In genomic region chr14:75010346-75010745, GRCm38 (mm10) we compare ENCODE assay signal across 15 mouse cellular contexts. TPM values are rescaled to one million over a fixed set of nuclear protein-coding genes. Genes with fewer than 3 reads are reported as not detected.
DNase-seq lines count a peak whose midpoint lies in the region; ATAC-seq and TF ChIP-seq lines count a peak whose summit lies in the region.
"Had no signal": no experiment of that assay in that cellular context is flagged by ENCODE, and none has a peak within 500 bp of the region (broad histone marks: within the 10 kb centered on the region; RNA-seq: fewer than 3 reads in every experiment).

No protein-coding gene starts in this region.

- no peak for TF ChIP-seq RAD21 in MEL (IDR thresholded peaks at IDR 0.05; ENCODE audit: low read depth, low read length)

- no peaks in the 10 kb centered on the region for H3K4me1 ChIP-seq in lung, postnatal 0 days (ENCODE audit: insufficient read depth, low read depth, low read length)
- peaks cover 3 to 19% of the 10 kb centered on the region in 2 experiments; a peak in 3 of 4 replicates for H3K4me1 ChIP-seq in MEL (ENCODE audit: control insufficient read depth in 1 of 2, insufficient read depth in 2 of 2, low read length in 2 of 2)
- H3K4me1 ChIP-seq: midbrain, embryonic 15.5 days had no signal

- ATAC-seq in lung, postnatal 0 days: no peak
- peak; percentile 40 to 44; a peak in 2 of 4 replicates for ATAC-seq in hematopoietic stem cell, adult 5-6 weeks (replicated peaks in 1 of 2; ENCODE audit: insufficient read depth in 1 of 2, low FRiP score in 2 of 2, low TSS enrichment in 1 of 2, low read depth in 1 of 2, poor library complexity in 2 of 2, severe bottlenecking in 2 of 2)
- ATAC-seq in neutrophil, adult 5-6 weeks (ENCODE audit: extremely low read depth, insufficient number of reproducible peaks, low FRiP score, poor library complexity, severe bottlenecking): peak; percentile 14; the same call in 1 of the 2 replicates
- ATAC-seq in megakaryocyte-erythroid progenitor cell, adult 5-6 weeks (replicated peaks; ENCODE audit: low FRiP score, low TSS enrichment, poor library complexity, severe bottlenecking): no peak
- ATAC-seq: midbrain, embryonic 15.5 days had no signal

- no peak overlapping the region for H3K9ac ChIP-seq in lung, postnatal 0 days (replicated peaks; ENCODE audit: low read depth)
- peak overlapping the region; percentile 11; the same call in 1 of the 2 replicates for H3K9ac ChIP-seq in MEL (ENCODE audit: control insufficient read depth, low read depth, low read length, poor library complexity, severe bottlenecking)
- H3K9ac ChIP-seq: midbrain, embryonic 15.5 days had no signal

- H3K4me2 ChIP-seq in lung, postnatal 0 days (replicated peaks; ENCODE audit: low read depth, low read length): no peak overlapping the region
- H3K4me2 ChIP-seq: midbrain, embryonic 15.5 days had no signal

- no peak overlapping the region for H3K4me3 ChIP-seq in lung, postnatal 0 days (ENCODE audit: low read depth, low read length)
- no peak overlapping the region; a peak in 1 of 4 replicates for H3K4me3 ChIP-seq in MEL (ENCODE audit: control insufficient read depth in 1 of 2, insufficient read depth in 1 of 2, low read depth in 2 of 2, low read length in 2 of 2)
- H3K4me3 ChIP-seq: hindbrain, embryonic 10.5 days; midbrain, embryonic 15.5 days had no signal

- TF ChIP-seq EP300 in lung, postnatal 0 days (IDR thresholded peaks at IDR 0.05): no peak
- TF ChIP-seq EP300 in MEL (IDR thresholded peaks at IDR 0.05; ENCODE audit: low read depth in 1 of 2, low read length in 2 of 2): no peak

- no peaks in the 10 kb centered on the region for H3K27me3 ChIP-seq in lung, postnatal 0 days (replicated peaks; ENCODE audit: insufficient read depth, low read length)
- H3K27me3 ChIP-seq in MEL (ENCODE audit: control insufficient read depth in 1 of 2, insufficient read depth in 2 of 2, low read length in 2 of 2): no peaks in the 10 kb centered on the region
- H3K27me3 ChIP-seq: midbrain, embryonic 15.5 days had no signal

- no peaks in the 10 kb centered on the region for H3K36me3 ChIP-seq in lung, postnatal 0 days (ENCODE audit: insufficient read depth, low read length)
- peaks cover 0 to 10% of the 10 kb centered on the region in 2 experiments; a peak in 2 of 4 replicates for H3K36me3 ChIP-seq in MEL (ENCODE audit: control insufficient read depth in 1 of 2, insufficient read depth in 2 of 2, low read length in 2 of 2)
- H3K36me3 ChIP-seq: hindbrain, embryonic 10.5 days; midbrain, embryonic 15.5 days had no signal

- no peak for TF ChIP-seq CTCF in lung, postnatal 0 days (IDR thresholded peaks at IDR 0.05)
- TF ChIP-seq CTCF in MEL (IDR thresholded peaks at IDR 0.05 in 2 of 3, conservative IDR thresholded peaks at IDR 0.05 in 1 of 3; ENCODE audit: control insufficient read depth in 1 of 3, insufficient read depth in 1 of 3, low read depth in 2 of 3, low read length in 3 of 3, poor library complexity in 1 of 3, severe bottlenecking in 1 of 3): no peak; a peak in 1 of 6 replicates

- no peak overlapping the region for H3K27ac ChIP-seq in lung, postnatal 0 days (ENCODE audit: low read length)
- no peak overlapping the region for H3K27ac ChIP-seq in MEL (ENCODE audit: control insufficient read depth, low read depth, low read length)
- H3K27ac ChIP-seq: hindbrain, embryonic 10.5 days; midbrain, embryonic 15.5 days had no signal

- H3K79me2 ChIP-seq in MEL (ENCODE audit: control insufficient read depth, insufficient read depth, low read length, poor library complexity): no peaks in the 10 kb centered on the region

- no peaks in the 10 kb centered on the region for H3K9me3 ChIP-seq in lung, postnatal 0 days (ENCODE audit: low read length)
- H3K9me3 ChIP-seq in MEL (replicated peaks; ENCODE audit: insufficient read depth, low read length): no peaks in the 10 kb centered on the region
- H3K9me3 ChIP-seq: hindbrain, embryonic 10.5 days; midbrain, embryonic 15.5 days had no signal

- 34% methylated on average over 4 of the region's 4 CpGs for WGBS in lung, postnatal 0 days

- no peak for TF ChIP-seq POLR2A in MEL (IDR thresholded peaks at IDR 0.05; ENCODE audit: control insufficient read depth in 1 of 2, insufficient read depth in 1 of 2, low read depth in 1 of 2, low read length in 2 of 2, poor library complexity in 1 of 2)

- DNase-seq in lung, postnatal 0 days (ENCODE audit: low spot score): peak; percentile 56
- no peak for DNase-seq in lung, postnatal 10 days
- DNase-seq in MEL (ENCODE audit: low read depth, low spot score): peak; percentile 29
- DNase-seq in lung, postnatal 4 days: no peak
- DNase-seq: adrenal gland, postnatal 14 days; cerebellum, adult 9-10 months; kidney, adult 9 months; lung, adult 18-20 months; right cerebral cortex, adult 18-20 months; thymus, postnatal 25 days had no signal

TF ChIP-seq in MEL, 35 proteins besides CTCF, POLR2A, EP300 and RAD21:
- TF ChIP-seq ELF1 (IDR thresholded peaks at IDR 0.05; ENCODE audit: low read depth, low read length) (no peak), UBTF (IDR thresholded peaks at IDR 0.05; ENCODE audit: borderline replicate concordance, insufficient read depth, low read depth, low read length) (no peak), JUND (IDR thresholded peaks at IDR 0.05; ENCODE audit: low read depth, low read length) (no peak), ZKSCAN1 (IDR thresholded peaks at IDR 0.05; ENCODE audit: low read depth, low read length) (no peak), MAX (IDR thresholded peaks at IDR 0.05; ENCODE audit: low read length) (no peak), ETS1 (IDR thresholded peaks at IDR 0.05; ENCODE audit: low read depth, low read length) (no peak), MAZ (IDR thresholded peaks at IDR 0.05; ENCODE audit: low read depth, low read length) (no peak), MEF2A (IDR thresholded peaks at IDR 0.05; ENCODE audit: extremely low read depth, insufficient replicate concordance, low read depth, low read length, poor library complexity, severe bottlenecking) (no peak), MXI1 (IDR thresholded peaks at IDR 0.05; ENCODE audit: low read depth, low read length) (no peak), MAFK (IDR thresholded peaks at IDR 0.05; ENCODE audit: borderline replicate concordance, low read depth, low read length) (no peak), NELFE (IDR thresholded peaks at IDR 0.05; ENCODE audit: low read depth, low read length) (no peak), HCFC1 (IDR thresholded peaks at IDR 0.05; ENCODE audit: low read depth, low read length) (no peak), TCF12 (IDR thresholded peaks at IDR 0.05; ENCODE audit: low read depth, low read length) (no peak), ZMIZ1 (IDR thresholded peaks at IDR 0.05; ENCODE audit: low read depth, low read length) (no peak), SMC3 (IDR thresholded peaks at IDR 0.05; ENCODE audit: low read depth, low read length) (no peak), GABPA (IDR thresholded peaks at IDR 0.05; ENCODE audit: low read depth, low read length) (no peak), POLR2AphosphoS2 (IDR thresholded peaks at IDR 0.05; ENCODE audit: low read length) (no peak)

RNA-seq across cellular contexts. Expression of gene Rubcnl, which starts 5.5 kb away (rescaled TPM):
- 0.27 TPM in 2 replicates for polyA plus RNA-seq in lung, postnatal 0 days (2015; fragmentation: Nextera tagmentation; extraction: Ambion mirVana)
- 0.04 and 0.13 TPM in 2 replicates for total RNA-seq in MEL (2012; rRNA removed)
- polyA plus RNA-seq in MEL (2012; ENCODE audit: insufficient read depth in 1 of 2, insufficient read length in 2 of 2, low read depth in 1 of 2, low replicate concordance in 2 of 2, missing spikeins in 1 of 2): under 1 TPM in 1 of 2 experiments, not detected in 1; 0.06 TPM
- total RNA-seq in hematopoietic stem cell, adult 5-6 weeks (2017): 5.2 and 7.2 TPM in 2 replicates
- total RNA-seq in neutrophil, adult 5-6 weeks (2017): 80.9 and 83.6 TPM in 2 replicates
- total RNA-seq in megakaryocyte-erythroid progenitor cell, adult 5-6 weeks (2014; fragmentation: Nextera tagmentation): 0.11 and 0.22 TPM in 2 replicates
- 0.34 TPM in 1 of 2 replicates, not detected in the other for total RNA-seq in megakaryocyte-erythroid progenitor cell, adult 5-6 weeks (2017)

Comparison
In these comparisons a context has a peak if more than half of its experiments do, and no peak if none do; other contexts are left out.
1. DNase-seq: peak in lung, postnatal 0 days (single experiment) and MEL (single experiment); none in lung, postnatal 10 days (single experiment) and lung, postnatal 4 days (0 of 2).
2. ATAC-seq: peak in hematopoietic stem cell, adult 5-6 weeks (2 of 2) and neutrophil, adult 5-6 weeks (single experiment); none in lung, postnatal 0 days (single experiment) and megakaryocyte-erythroid progenitor cell, adult 5-6 weeks (single experiment).